Mouse (Mus musculus) bone marrow macrophage, adult 2 months (primary cell): ENCODE data around the gene Aldh4a1.

Experiments
- CTCF ChIP-seq: IDR thresholded peaks from 2 replicates; pipeline ENCODE4 v1.5.1; 2012; ENCODE audit warnings: low read depth, mild to moderate bottlenecking, low read length, moderate library complexity
- POLR2A ChIP-seq: IDR thresholded peaks from 2 replicates; pipeline ENCODE4 v1.6.1; 2012; ENCODE audit warnings: mild to moderate bottlenecking, low read depth, low read length, borderline replicate concordance

GRCm38 (mm10) chr4:139643972-139644371 lies 21.3 kb downstream of the Aldh4a1 start:
- peak; percentile 73 for TF ChIP-seq CTCF
- no peak for TF ChIP-seq POLR2A
